Mouse (Mus musculus): ENCODE data around the gene Irx1.

Gene Irx1

GRCm38 (mm10) chr13:71910361-71910760, 53.2 kb downstream of the Irx1 start:
- DNase-seq (ENCODE audit: low read depth, low spot score), result no peak

Data from telencephalon, adult 2 months (tissue).